Mouse (Mus musculus): ENCODE results near the gene Vmn2r87.
"Not testable (repeated sequence)": the region's sequence is repeated elsewhere in the genome, so short reads cannot be mapped to it uniquely, and the experiment has no call there.

Vmn2r87 gene

GRCm38 (mm10) chr10:130497296-130497695 lies at the start of gene Vmn2r87:
Gene Vmn2r87, minus strand, starts transcription at chr10:130497396.
- no peak for DNase-seq (ENCODE audit: low spot score)

GRCm38 (mm10) chr10:130544331-130544730 lies 47.1 kb upstream of the Vmn2r87 start:
- not testable (repeated sequence) for DNase-seq (ENCODE audit: low spot score)

GRCm38 (mm10) chr10:130541931-130542691 lies 44.9 kb upstream of the Vmn2r87 start:
- DNase-seq (ENCODE audit: low spot score) = peak; percentile 81

GRCm38 (mm10) chr10:130536101-130536500 lies 38.9 kb upstream of the Vmn2r87 start:
- DNase-seq (ENCODE audit: low spot score) = peak; percentile 20

- DNase-seq (ENCODE audit: low spot score) = no peak
These were observed 30.7 kb upstream of the Vmn2r87 start for GRCm38 (mm10) chr10:130527926-130528325.

GRCm38 (mm10) chr10:130470311-130470760 lies 26.9 kb downstream of the Vmn2r87 start:
- DNase-seq (ENCODE audit: low spot score) = no peak

GRCm38 (mm10) chr10:130455950-130456349 lies 41.2 kb downstream of the Vmn2r87 start, which contains the start of gene Vmn2r86:
Gene Vmn2r86, minus strand, starts transcription at chr10:130456050.
- not testable (repeated sequence) for DNase-seq (ENCODE audit: low spot score)

- DNase-seq (ENCODE audit: low spot score) = no peak
These were observed 52.4 kb downstream of the Vmn2r87 start for GRCm38 (mm10) chr10:130444776-130445175.

GRCm38 (mm10) chr10:130434185-130434898 lies 62.9 kb downstream of the Vmn2r87 start:
- DNase-seq (ENCODE audit: low spot score) = not testable (repeated sequence)

GRCm38 (mm10) chr10:130429603-130430002 lies 67.6 kb downstream of the Vmn2r87 start, which contains the start of gene Vmn2r85:
Gene Vmn2r85, minus strand, starts transcription at chr10:130429703.
- not testable (repeated sequence) for DNase-seq (ENCODE audit: low spot score)

GRCm38 (mm10) chr10:130422368-130422767 lies 74.8 kb downstream of the Vmn2r87 start:
- not testable (repeated sequence) for DNase-seq (ENCODE audit: low spot score)

Measured in T-cell, adult 2 months (primary cell).